Mouse (Mus musculus) G1E (cell line): ENCODE results near the gene C1qb. TPM values are rescaled to one million over a fixed set of nuclear protein-coding genes. Genes with fewer than 3 reads are reported as not detected.

Source experiments
- ATAC-seq: 2 replicates; pipeline ENCODE4 v1.8.0; 2016; ENCODE audit warnings: mild to moderate bottlenecking; ENCODE audit not compliant: insufficient number of reproducible peaks, poor library complexity, low FRiP score, severe bottlenecking; ENCODE audit errors: extremely low read depth
- DNase-seq: peaks from one replicate; pipeline ENCODE4 v3.0.0; 2012; ENCODE audit warnings: low spot score
- H3K27me3 ChIP-seq: 2 replicates; pipeline ENCODE4 v1.6.1; 2012; ENCODE audit warnings: mild to moderate bottlenecking, low read length, inconsistent platforms; ENCODE audit not compliant: insufficient read depth
- H3K36me3 ChIP-seq: replicated peaks from 2 replicates; pipeline ENCODE3; 2012; ENCODE audit warnings: mild to moderate bottlenecking, inconsistent platforms
- H3K4me1 ChIP-seq: 2 replicates; pipeline ENCODE4 v1.6.1; 2012; ENCODE audit warnings: low read depth, low read length, inconsistent platforms, mixed read lengths; ENCODE audit not compliant: insufficient read depth
- H3K4me3 ChIP-seq: 2 replicates; pipeline ENCODE4 v1.5.1; 2012; ENCODE audit warnings: low read depth, mild to moderate bottlenecking, inconsistent platforms, low read length, moderate library complexity, mixed read lengths
- H3K9me3 ChIP-seq: replicated peaks from 2 replicates; pipeline ENCODE4 v1.6.1; 2012; ENCODE audit warnings: inconsistent platforms
- CTCF ChIP-seq: IDR thresholded peaks from 2 replicates; pipeline ENCODE4 v1.5.1; 2012; ENCODE audit warnings: low read depth, low read length, inconsistent platforms, mixed read lengths
- GATA1 ChIP-seq: IDR thresholded peaks from 2 replicates; pipeline ENCODE4 v1.6.1; 2012; ENCODE audit warnings: borderline replicate concordance, low read length, inconsistent platforms, mixed read lengths
- GATA2 ChIP-seq: IDR thresholded peaks from 2 replicates; pipeline ENCODE4 v1.6.1; 2012; ENCODE audit warnings: low read depth, low read length, inconsistent platforms, borderline replicate concordance
- POLR2AphosphoS5 ChIP-seq: IDR thresholded peaks from 2 replicates; pipeline ENCODE4 v1.6.1; 2012; ENCODE audit warnings: low read depth, low read length, inconsistent platforms; ENCODE audit not compliant: insufficient replicate concordance
- TAL1 ChIP-seq: conservative IDR thresholded peaks from 2 replicates; pipeline ENCODE4 v1.6.1; 2012; ENCODE audit warnings: low read depth, low read length, inconsistent platforms, mixed read lengths
- polyA plus RNA-seq: library from polyadenylated mRNA; stranded (reverse); fragments of >175 nt; gene quantifications from 2 replicates; pipeline ENCODE4 v1.2.3, GENCODE M21; 2012
- total RNA-seq, 2 experiments: library from RNA; stranded (forward) in 1 of 2; stranded (reverse) in 1 of 2; fragments of 200-1000 nt in 1 of 2; fragments of >200 nt in 1 of 2; fragmentation: Nextera tagmentation in 1 of 2; gene quantifications; 2 replicates each; pipeline ENCODE4 v1.2.3; 2014 to 2017

The C1qb gene
- total and polyA plus RNA-seq, 3 experiments, result 0.09 to 0.16 TPM; not detected in 1

DNA sequence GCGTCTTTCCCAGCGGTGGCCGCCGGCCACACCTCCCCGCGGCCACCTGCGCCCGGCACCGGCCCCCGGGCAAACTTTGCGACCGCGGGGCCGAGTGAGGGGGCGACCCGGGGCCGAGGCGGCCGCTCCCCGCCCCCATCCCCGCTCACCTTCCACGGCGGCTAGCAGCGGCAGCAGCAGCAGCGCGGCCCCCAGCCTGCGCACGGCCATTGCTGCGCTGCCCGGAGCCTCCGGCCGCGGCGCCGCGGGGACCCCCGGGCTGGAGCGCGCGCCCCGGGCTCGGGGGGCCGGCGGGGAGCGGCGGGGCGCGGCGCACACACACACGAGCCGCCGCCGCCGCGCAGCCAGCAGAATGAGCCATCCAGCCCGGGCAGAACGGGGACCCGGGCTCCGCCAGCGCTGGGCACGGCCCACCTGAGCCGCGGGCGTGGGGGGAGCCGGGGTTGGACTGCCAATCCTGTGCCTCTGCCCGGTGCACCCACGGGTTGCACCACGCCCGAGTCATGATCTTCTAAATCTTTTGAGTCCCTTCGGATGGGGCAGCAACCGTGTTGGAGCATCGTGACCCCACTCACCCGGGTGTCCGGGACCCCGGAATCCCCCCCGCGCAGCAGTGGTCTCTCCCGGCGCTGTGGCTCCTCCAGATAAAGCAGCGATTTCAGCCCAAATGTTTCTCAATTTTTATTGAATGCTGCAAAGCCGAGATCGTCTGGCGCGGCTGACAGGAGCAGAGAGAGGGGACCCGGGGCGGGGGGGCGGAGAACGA lies 50.2 kb downstream of the C1qb start, which contains the start of gene Ephb2:
Ephb2 (minus strand) TSS at position 368 of the 766 bp plus-strand sequence.
- ATAC-seq (no peak), DNase-seq (no peak)
- no peaks in the 10 kb centered on the region for H3K36me3 ChIP-seq
- H3K27me3 ChIP-seq, result peaks cover 22% of the 10 kb centered on the region
- no peaks in the 10 kb centered on the region for H3K4me1 ChIP-seq
- TF ChIP-seq GATA1, result no peak
- TF ChIP-seq POLR2AphosphoS5, result no peak
- TF ChIP-seq TAL1, result no peak
- TF ChIP-seq GATA2, result no peak
- no peak for TF ChIP-seq CTCF
- H3K9me3 ChIP-seq, result peaks cover 3% of the 10 kb centered on the region; the same call in 1 of the 2 replicates
- no peak within 1 kb of the TSS for H3K4me3 ChIP-seq

DNA sequence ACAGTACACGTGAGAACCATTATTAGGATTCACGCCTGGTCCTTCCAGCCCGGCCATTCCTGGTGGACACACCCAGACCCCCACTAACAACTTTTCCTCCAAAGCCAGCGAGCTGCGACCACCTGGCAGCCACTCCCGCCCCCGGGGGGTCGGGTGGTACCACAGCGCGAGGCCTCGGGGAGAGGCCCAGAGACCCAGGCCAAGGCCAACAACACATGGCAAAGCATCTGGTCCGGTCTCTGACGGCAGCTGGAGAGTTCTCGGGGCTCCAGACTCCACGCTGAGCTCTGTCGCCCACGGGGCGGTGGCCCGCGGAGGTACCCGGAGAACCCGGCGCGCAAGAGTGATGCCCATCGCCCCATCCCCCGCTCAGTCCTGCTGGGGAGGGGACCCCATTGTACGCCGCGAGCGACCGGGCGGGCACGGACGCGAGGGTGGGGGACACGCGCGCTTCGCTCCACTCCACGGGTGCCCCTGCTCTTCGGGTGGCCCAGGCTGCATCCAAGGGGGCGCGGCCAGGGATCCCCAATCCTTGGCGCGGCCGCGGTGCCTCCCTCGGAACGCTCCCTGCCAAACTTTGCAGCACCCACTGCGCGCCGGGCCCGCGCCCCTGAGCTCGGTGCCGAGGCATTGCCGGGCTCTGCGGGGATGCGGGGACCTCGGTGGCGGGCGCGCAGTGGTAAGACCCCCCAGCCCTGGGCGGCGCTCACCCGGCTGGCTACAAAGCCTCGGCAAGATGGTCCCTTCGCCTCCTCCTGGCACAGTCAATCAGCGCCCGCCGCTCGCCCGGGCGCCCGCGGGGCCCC lies 51.0 kb downstream of the C1qb start:
- ATAC-seq (no peak), DNase-seq (no peak)
- Histone ChIP-seq H3K36me3 (no peaks in the 10 kb centered on the region), H3K4me1 (no peaks in the 10 kb centered on the region), H3K4me3 (no peak overlapping the region), H3K9me3 (peaks cover 3% of the 10 kb centered on the region; the same call in 1 of the 2 replicates), H3K27me3 (peaks cover 22% of the 10 kb centered on the region)
- no peak for TF ChIP-seq GATA2
- no peak for TF ChIP-seq TAL1
- no peak for TF ChIP-seq POLR2AphosphoS5
- TF ChIP-seq GATA1, result no peak
- TF ChIP-seq CTCF, result no peak

DNA sequence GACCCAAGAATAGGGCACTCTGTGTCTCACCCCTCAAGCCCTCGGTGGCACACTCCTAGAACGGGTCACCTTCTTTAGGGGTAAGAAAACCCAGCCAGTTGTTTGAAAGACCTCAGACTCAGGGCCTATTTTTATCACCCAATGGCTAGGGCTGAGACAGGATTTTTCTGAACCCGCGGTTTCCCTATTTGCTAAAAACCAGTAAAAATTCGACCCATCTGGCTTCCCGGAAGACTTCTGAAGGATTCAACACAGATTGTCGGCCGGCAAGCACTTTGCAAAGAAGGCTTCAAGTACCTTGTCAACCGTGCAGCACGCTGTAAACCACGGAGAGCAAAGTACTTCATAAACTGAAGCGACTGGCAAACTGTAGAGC lies 51.6 kb downstream of the C1qb start:
- no peak for TF ChIP-seq GATA1
- TF ChIP-seq TAL1, result no peak
- no peak for TF ChIP-seq POLR2AphosphoS5
- TF ChIP-seq GATA2, result no peak
- TF ChIP-seq CTCF, result no peak
- no peaks in the 10 kb centered on the region for H3K4me1 ChIP-seq
- ATAC-seq (no peak), DNase-seq (no peak)
- H3K4me3 ChIP-seq, result no peak overlapping the region
- H3K36me3 ChIP-seq, result no peaks in the 10 kb centered on the region
- peaks cover 3% of the 10 kb centered on the region; the same call in 1 of the 2 replicates for H3K9me3 ChIP-seq
- peaks cover 22% of the 10 kb centered on the region; the same call in 1 of the 2 replicates for H3K27me3 ChIP-seq

GRCm38 (mm10) chr4:136833619-136834351 lies 52.2 kb downstream of the C1qb start:
- DNase-seq, result no peak
- ATAC-seq, result no peak
- Histone ChIP-seq H3K9me3 (peaks cover 3% of the 10 kb centered on the region; the same call in 1 of the 2 replicates), H3K36me3 (no peaks in the 10 kb centered on the region), H3K4me3 (no peak overlapping the region), H3K27me3 (peaks cover 19% of the 10 kb centered on the region; the same call in 1 of the 2 replicates), H3K4me1 (no peaks in the 10 kb centered on the region)
- TF ChIP-seq GATA1, result no peak
- TF ChIP-seq POLR2AphosphoS5, result no peak
- TF ChIP-seq TAL1, result no peak
- no peak for TF ChIP-seq CTCF
- TF ChIP-seq GATA2, result no peak

GRCm38 (mm10) chr4:136832559-136833232 lies 53.3 kb downstream of the C1qb start:
- TF ChIP-seq CTCF, result no peak
- TF ChIP-seq GATA2, result no peak
- no peak for TF ChIP-seq GATA1
- TF ChIP-seq TAL1, result no peak
- TF ChIP-seq POLR2AphosphoS5, result no peak
- DNase-seq (no peak), ATAC-seq (no peak)

More at GRCm38 (mm10) chr4:136832559-136833232, 53.3 kb downstream of the C1qb start:
- H3K4me3 ChIP-seq, result no peak overlapping the region
- H3K4me1 ChIP-seq, result no peaks in the 10 kb centered on the region
- H3K27me3 ChIP-seq, result peaks cover 16% of the 10 kb centered on the region; the same call in 1 of the 2 replicates
- H3K9me3 ChIP-seq, result peaks cover 3% of the 10 kb centered on the region; the same call in 1 of the 2 replicates
- H3K36me3 ChIP-seq, result no peaks in the 10 kb centered on the region
